Mouse (Mus musculus): ENCODE measurements around the gene Chrnd.

DNA sequence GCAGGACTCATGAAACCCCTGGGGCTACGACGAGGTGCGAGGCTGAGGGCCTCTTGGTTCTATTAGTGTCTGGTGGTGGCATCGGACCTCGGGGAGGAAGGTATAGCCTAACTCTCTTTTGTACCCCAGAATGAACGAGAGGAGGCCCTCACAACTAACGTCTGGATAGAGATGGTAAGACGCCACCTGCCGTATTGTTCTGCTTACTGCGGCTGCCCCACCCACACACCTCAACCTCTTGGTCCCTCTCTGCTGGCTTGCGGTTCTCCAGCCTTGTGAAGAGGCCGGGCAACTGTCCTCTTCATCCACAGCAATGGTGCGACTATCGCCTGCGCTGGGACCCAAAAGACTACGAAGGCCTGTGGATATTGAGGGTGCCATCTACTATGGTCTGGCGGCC is 15.9 kb downstream of the Chrnd start:
- no peak for TF ChIP-seq GATA1 (IDR thresholded peaks at IDR 0.05; ENCODE audit: low read length)
- no peak for TF ChIP-seq TAL1 (IDR thresholded peaks at IDR 0.05; ENCODE audit: low read length)
